Mouse (Mus musculus) liver, postnatal 0 days (tissue): ENCODE measurements around the gene Camta1. TPM values are rescaled to one million over a fixed set of nuclear protein-coding genes. Genes with fewer than 3 reads are reported as not detected.

ENCODE experiments used
- ATAC-seq: fragments of 200-750 bp; cut with Nextera tagmentation; 2 replicates; pipeline ENCODE4 v1.8.0; 2017; ENCODE audit warnings: mild to moderate bottlenecking, moderate library complexity
- DNase-seq: peaks from one replicate; pipeline ENCODE4 v3.0.0-alpha.2; 2016
- H3K27ac ChIP-seq: fragments of 300-500 bp; sonication (generic); 2 replicates; pipeline ENCODE4 v1.5.1; 2014; ENCODE audit warnings: antibody characterized with exemption, moderate library complexity, mild to moderate bottlenecking, low read depth
- H3K27me3 ChIP-seq: fragments of 300-500 bp; sonication (generic); 2 replicates; pipeline ENCODE4 v1.6.1; 2014; ENCODE audit warnings: low read length, control low read depth, mixed read lengths; ENCODE audit not compliant: insufficient read depth
- H3K36me3 ChIP-seq: fragments of 300-500 bp; sonication (generic); replicated peaks from 2 replicates; pipeline ENCODE4 v1.6.1; 2014; ENCODE audit warnings: mild to moderate bottlenecking, control low read depth, low read length, moderate library complexity, mixed read lengths; ENCODE audit not compliant: insufficient read depth
- H3K4me1 ChIP-seq: fragments of 300-500 bp; sonication (generic); 2 replicates; pipeline ENCODE4 v1.6.1; 2014; ENCODE audit warnings: antibody characterized with exemption, mild to moderate bottlenecking, control low read depth; ENCODE audit not compliant: insufficient read depth
- H3K4me2 ChIP-seq: fragments of 300-500 bp; sonication (generic); 2 replicates; pipeline ENCODE4 v1.6.1; 2014; ENCODE audit warnings: low read depth, mild to moderate bottlenecking, low read length, moderate library complexity, mixed read lengths
- H3K4me3 ChIP-seq: fragments of 300-500 bp; sonication (generic); 2 replicates; pipeline ENCODE4 v1.5.1; 2014; ENCODE audit warnings: low read depth, low read length
- H3K9ac ChIP-seq: fragments of 300-500 bp; sonication (generic); replicated peaks from 2 replicates; pipeline ENCODE4 v1.6.1; 2014; ENCODE audit warnings: mild to moderate bottlenecking, moderate library complexity
- H3K9me3 ChIP-seq: fragments of 300-500 bp; sonication (generic); 2 replicates; pipeline ENCODE4 v1.6.1; 2016; ENCODE audit warnings: mild to moderate bottlenecking, control low read depth, low read length, mixed read lengths
- CTCF ChIP-seq: sonication (generic); IDR thresholded peaks from 2 replicates; pipeline ENCODE4 v1.5.1; 2016; ENCODE audit warnings: antibody characterized with exemption, low read depth
- EP300 ChIP-seq: IDR thresholded peaks from 2 replicates; pipeline ENCODE4 v1.6.1; 2016; ENCODE audit warnings: antibody characterized with exemption, low read depth, mild to moderate bottlenecking
- whole genome bisulfite sequencing: fragments of 180-500 bp; shearing (Covaris S2); extraction: QIAGEN DNeasy Blood & Tissue Kit; methylation state at CpG from one replicate; pipeline ENCODE4 v1.1.7; 2014; ENCODE audit not compliant: insufficient replicate concordance; 5-methylcytosine and 5-hydroxymethylcytosine counted together
- polyA plus RNA-seq: library from polyadenylated mRNA; unstranded; fragments of >200 nt; fragmentation: Nextera tagmentation; extraction: Ambion mirVana; gene quantifications from 2 replicates; pipeline ENCODE4 v1.2.1, GENCODE M21; 2015

The Camta1 gene
- polyA plus RNA-seq, 1 experiment from 2014 or later: 48.3 TPM

- peak overlapping the region; percentile 97 for H3K4me2 ChIP-seq
- ATAC-seq: no peak
- H3K4me3 ChIP-seq: peak overlapping the region; percentile 64; the same call in 1 of the 2 replicates
- H3K9me3 ChIP-seq: no peaks in the 10 kb centered on the region
- no peak overlapping the region for H3K9ac ChIP-seq
- TF ChIP-seq CTCF (no peak), EP300 (no peak)
- H3K36me3 ChIP-seq: peaks cover 2% of the 10 kb centered on the region; the same call in 1 of the 2 replicates
- no peak overlapping the region for H3K27ac ChIP-seq
- peaks cover 30% of the 10 kb centered on the region for H3K4me1 ChIP-seq
- no peaks in the 10 kb centered on the region for H3K27me3 ChIP-seq
- WGBS: 62% methylated on average over 9 of the region's 9 CpGs
- no peak for DNase-seq
Observed at GRCm38 (mm10) chr4:151863511-151863910, 1.8 kb upstream of the Camta1 start.

GRCm38 (mm10) chr4:151861471-151861805, 238 bp downstream of the Camta1 start:
- peak overlapping the region; percentile 80 for H3K4me3 ChIP-seq
- H3K4me2 ChIP-seq: peak overlapping the region; percentile 99
- H3K27me3 ChIP-seq: no peaks in the 10 kb centered on the region
- peaks cover 5% of the 10 kb centered on the region; the same call in 1 of the 2 replicates for H3K36me3 ChIP-seq
- TF ChIP-seq CTCF: no peak
- TF ChIP-seq EP300: no peak
- DNase-seq (no peak), ATAC-seq (peak; percentile 0; the same call in 1 of the 2 replicates)
- peaks cover 33% of the 10 kb centered on the region for H3K4me1 ChIP-seq
- 2% methylated on average over 13 of the region's 58 CpGs for WGBS
- no peaks in the 10 kb centered on the region for H3K9me3 ChIP-seq
- H3K9ac ChIP-seq: peak overlapping the region; percentile 87
- peak overlapping the region; percentile 86 for H3K27ac ChIP-seq

- TF ChIP-seq EP300 (no peak), CTCF (peak; percentile 9; the same call in 1 of the 2 replicates)
- no peaks in the 10 kb centered on the region for H3K27me3 ChIP-seq
- H3K27ac ChIP-seq: peak overlapping the region; percentile 86
- H3K9ac ChIP-seq: peak overlapping the region; percentile 87
- WGBS: 4% methylated on average over 41 of the region's 63 CpGs
- no peaks in the 10 kb centered on the region for H3K9me3 ChIP-seq
- H3K4me3 ChIP-seq: peak overlapping the region; percentile 80
- H3K4me2 ChIP-seq: peak overlapping the region; percentile 99
- ATAC-seq (no peak), DNase-seq (peak; percentile 41)
- H3K4me1 ChIP-seq: peaks cover 33% of the 10 kb centered on the region
- H3K36me3 ChIP-seq: peaks cover 5% of the 10 kb centered on the region; the same call in 1 of the 2 replicates
Observed at GRCm38 (mm10) chr4:151860441-151861331, 990 bp downstream of the Camta1 start.

- peak overlapping the region; percentile 4 for H3K4me2 ChIP-seq
- TF ChIP-seq EP300 (peak; percentile 55; the same call in 1 of the 2 replicates), CTCF (no peak)
- no peaks in the 10 kb centered on the region for H3K27me3 ChIP-seq
- H3K9ac ChIP-seq: no peak overlapping the region; the same call in 1 of the 2 replicates
- no peak overlapping the region for H3K4me3 ChIP-seq
- peaks cover 33% of the 10 kb centered on the region for H3K4me1 ChIP-seq
- 0 out of 2 replicates have a peak overlapping the region, but pooled peaks have one; percentile 11 for H3K27ac ChIP-seq
- peaks cover 5% of the 10 kb centered on the region; the same call in 1 of the 2 replicates for H3K36me3 ChIP-seq
- 33% methylated on average over 7 of the region's 7 CpGs for WGBS
- ATAC-seq: no peak
- no peak for DNase-seq
- no peaks in the 10 kb centered on the region for H3K9me3 ChIP-seq
Observed at GRCm38 (mm10) chr4:151859275-151859674, 2.4 kb downstream of the Camta1 start.

- Histone ChIP-seq H3K36me3 (peaks cover 5% of the 10 kb centered on the region; the same call in 1 of the 2 replicates), H3K27ac (no peak overlapping the region), H3K9ac (no peak overlapping the region), H3K4me3 (no peak overlapping the region), H3K27me3 (no peaks in the 10 kb centered on the region), H3K4me2 (no peak overlapping the region), H3K4me1 (peaks cover 6% of the 10 kb centered on the region), H3K9me3 (no peaks in the 10 kb centered on the region)
- 62% methylated on average over 3 of the region's 3 CpGs for WGBS
- DNase-seq: no peak
- no peak for ATAC-seq
- TF ChIP-seq CTCF: peak; percentile 50
- no peak for TF ChIP-seq EP300
Observed at GRCm38 (mm10) chr4:151853949-151854348, 7.7 kb downstream of the Camta1 start.

GRCm38 (mm10) chr4:151851179-151851578, 10.5 kb downstream of the Camta1 start:
- Histone ChIP-seq H3K9ac (no peak overlapping the region), H3K27ac (no peak overlapping the region), H3K9me3 (no peaks in the 10 kb centered on the region), H3K4me3 (no peak overlapping the region), H3K27me3 (no peaks in the 10 kb centered on the region), H3K4me1 (0 out of 2 replicates have a peak, but pooled peaks cover 2% of the 10 kb centered on the region), H3K36me3 (no peaks in the 10 kb centered on the region), H3K4me2 (no peak overlapping the region)
- DNase-seq: peak; percentile 70
- 51% methylated on average over 2 of the region's 2 CpGs for WGBS
- ATAC-seq: no peak
- TF ChIP-seq EP300 (no peak), CTCF (peak; percentile 77)
